Mouse (Mus musculus): Measurements from ENCODE around the gene Cx3cr1.

The Cx3cr1 gene

GRCm38 (mm10) chr9:119941861-119942260 lies 127.8 kb downstream of the Cx3cr1 start:
- DNase-seq (ENCODE audit: low read depth), result no peak

GRCm38 (mm10) chr9:119941407-119941806 lies 128.3 kb downstream of the Cx3cr1 start:
- DNase-seq (ENCODE audit: low read depth), result no peak

- DNase-seq (ENCODE audit: low read depth), result no peak
These were observed 130.0 kb downstream of the Cx3cr1 start for GRCm38 (mm10) chr9:119939646-119940045.

GRCm38 (mm10) chr9:119938496-119938895 lies 131.2 kb downstream of the Cx3cr1 start:
- peak; percentile 87 for DNase-seq (ENCODE audit: low read depth)

- peak; percentile 95 for DNase-seq (ENCODE audit: low read depth)
These were observed 132.5 kb downstream of the Cx3cr1 start, which contains the start of the genes Gorasp1 and Ttc21a for GRCm38 (mm10) chr9:119937005-119937773. Gene Gorasp1 (minus strand): TSS chr9:119937565. Gene Ttc21a (plus strand): TSS chr9:119937606.

- no peak for DNase-seq (ENCODE audit: low read depth)
These were observed 136.0 kb downstream of the Cx3cr1 start for GRCm38 (mm10) chr9:119933675-119934074.

GRCm38 (mm10) chr9:119932358-119932757 lies 137.3 kb downstream of the Cx3cr1 start:
- DNase-seq (ENCODE audit: low read depth), result no peak

- no peak for DNase-seq (ENCODE audit: low read depth)
These were observed 143.2 kb downstream of the Cx3cr1 start for GRCm38 (mm10) chr9:119926497-119926896.

- no peak for DNase-seq (ENCODE audit: low read depth)
These were observed 143.9 kb downstream of the Cx3cr1 start for GRCm38 (mm10) chr9:119925729-119926128.

- no peak for DNase-seq (ENCODE audit: low read depth)
These were observed 144.5 kb downstream of the Cx3cr1 start for GRCm38 (mm10) chr9:119925120-119925657.

- DNase-seq (ENCODE audit: low read depth), result no peak
These were observed 146.2 kb downstream of the Cx3cr1 start for GRCm38 (mm10) chr9:119923462-119923861.

GRCm38 (mm10) chr9:119919858-119920257 lies 149.8 kb downstream of the Cx3cr1 start:
- DNase-seq (ENCODE audit: low read depth), result no peak

- peak; percentile 41 for DNase-seq (ENCODE audit: low read depth)
These were observed 156.4 kb downstream of the Cx3cr1 start for GRCm38 (mm10) chr9:119913087-119913838.

GRCm38 (mm10) chr9:119909931-119910330 lies 159.7 kb downstream of the Cx3cr1 start:
- DNase-seq (ENCODE audit: low read depth), result no peak

GRCm38 (mm10) chr9:119908708-119909107 lies 161.0 kb downstream of the Cx3cr1 start:
- no peak for DNase-seq (ENCODE audit: low read depth)

- DNase-seq (ENCODE audit: low read depth), result no peak
These were observed 167.1 kb downstream of the Cx3cr1 start for GRCm38 (mm10) chr9:119902410-119903151.

- no peak for DNase-seq (ENCODE audit: low read depth)
These were observed 170.2 kb downstream of the Cx3cr1 start for GRCm38 (mm10) chr9:119899446-119899845.

- peak; percentile 67 for DNase-seq (ENCODE audit: low read depth)
These were observed 174.5 kb downstream of the Cx3cr1 start for GRCm38 (mm10) chr9:119895040-119895721.

- peak; percentile 99 for DNase-seq (ENCODE audit: low read depth)
These were observed 175.2 kb downstream of the Cx3cr1 start, which contains the start of gene Wdr48 for GRCm38 (mm10) chr9:119894339-119895009. Gene Wdr48 (plus strand): TSS chr9:119894878.

- no peak for DNase-seq (ENCODE audit: low read depth)
These were observed 175.8 kb downstream of the Cx3cr1 start for GRCm38 (mm10) chr9:119893881-119894280.

- DNase-seq (ENCODE audit: low read depth), result peak; percentile 74
These were observed 179.0 kb downstream of the Cx3cr1 start for GRCm38 (mm10) chr9:119890692-119891091.
